Mouse (Mus musculus) small intestine, adult 2 months (tissue): ENCODE measurements around the gene Efna1. TPM values are rescaled to one million over a fixed set of nuclear protein-coding genes. Genes with fewer than 3 reads are reported as not detected.
A peak's percentile ranks its signal among the peaks of the same experiment; 100 is the strongest.

Source experiments
- H3K27ac ChIP-seq: fragments of 200-500 bp; 2 replicates; pipeline ENCODE4 v1.5.1; 2012; ENCODE audit warnings: low read depth, low read length, control low read depth, inconsistent platforms; ENCODE audit not compliant: insufficient read depth
- H3K27me3 ChIP-seq: fragments of 200-500 bp; 2 replicates; pipeline ENCODE4 v1.6.1; 2012; ENCODE audit warnings: mild to moderate bottlenecking, moderate library complexity, low read length, inconsistent platforms; ENCODE audit not compliant: control insufficient read depth, insufficient read depth
- H3K36me3 ChIP-seq: fragments of 200-500 bp; 2 replicates; pipeline ENCODE4 v1.6.1; 2012; ENCODE audit warnings: mild to moderate bottlenecking, low read length, control low read depth, inconsistent platforms; ENCODE audit not compliant: control insufficient read depth, insufficient read depth
- H3K4me1 ChIP-seq: fragments of 200-500 bp; 2 replicates; pipeline ENCODE4 v1.6.1; 2012; ENCODE audit warnings: low read length, inconsistent platforms, mixed read lengths; ENCODE audit not compliant: control insufficient read depth, insufficient read depth, insufficient read length
- H3K4me3 ChIP-seq: fragments of 200-500 bp; 2 replicates; pipeline ENCODE4 v1.5.1; 2012; ENCODE audit warnings: low read depth, mild to moderate bottlenecking, control low read depth, inconsistent platforms, low read length, moderate library complexity
- CTCF ChIP-seq: fragments of 200-500 bp; IDR thresholded peaks from 2 replicates; pipeline ENCODE4 v1.5.1; 2012; ENCODE audit warnings: low read depth, mild to moderate bottlenecking, control low read depth, inconsistent platforms, low read length, moderate library complexity, mixed read lengths; ENCODE audit not compliant: insufficient replicate concordance, insufficient read length; ENCODE audit errors: extremely low read depth
- POLR2A ChIP-seq: fragments of 200-500 bp; IDR thresholded peaks from 2 replicates; pipeline ENCODE4 v1.6.1; 2012; ENCODE audit warnings: low read depth, mild to moderate bottlenecking, control low read depth, inconsistent platforms, low read length, moderate library complexity
- WGBS: fragments of 180-500 bp; shearing (Covaris S2); methylation state at CpG from one replicate; pipeline ENCODE4 v1.1.7; 2018; 5-methylcytosine and 5-hydroxymethylcytosine counted together
- polyA plus RNA-seq: library from polyadenylated mRNA; depleted of rRNA; stranded (reverse); fragments of >200 nt; gene quantifications from 2 replicates; pipeline ENCODE4 v1.2.3, GENCODE M21; 2012

Efna1 gene
- polyA plus RNA-seq, 1 experiment = 122 TPM

DNA sequence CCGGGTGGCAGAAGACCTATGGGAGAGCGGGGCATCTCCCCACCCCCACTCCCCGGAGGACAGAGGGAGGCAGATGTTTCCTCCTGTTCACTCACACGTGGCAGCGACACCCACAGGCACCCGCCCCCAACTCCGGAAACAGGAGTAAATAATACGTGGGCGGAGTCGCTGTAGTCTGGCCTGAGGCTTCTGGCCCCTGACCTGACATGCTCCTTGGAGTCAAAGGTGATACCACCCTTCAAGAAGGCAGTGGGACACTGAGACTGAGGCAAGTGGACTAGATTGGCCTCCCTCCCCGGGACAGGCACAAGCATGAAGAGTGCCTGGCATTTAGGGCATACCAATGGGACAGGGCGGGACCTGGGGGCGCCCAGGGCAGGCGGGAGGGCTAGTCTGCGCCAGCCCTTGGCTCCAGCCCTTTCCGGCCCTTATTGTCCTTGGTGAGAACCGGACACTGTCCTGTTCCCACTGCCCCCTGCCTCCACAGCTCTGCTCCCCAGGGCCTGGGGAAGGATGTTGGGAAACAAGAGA is 29.5 kb downstream of the Efna1 start:
- TF ChIP-seq CTCF (no peak), POLR2A (no peak)

GRCm38 (mm10) chr3:89250435-89251040 is 30.4 kb downstream of the Efna1 start:
- peak; percentile 72; the same call in 1 of the 2 replicates for TF ChIP-seq CTCF
- no peak for TF ChIP-seq POLR2A
- Histone ChIP-seq H3K27ac (peak overlapping the region; percentile 50), H3K36me3 (peaks cover 6% of the 10 kb centered on the region; the same call in 1 of the 2 replicates), H3K27me3 (no peaks in the 10 kb centered on the region), H3K4me3 (no peak overlapping the region), H3K4me1 (peaks cover 32% of the 10 kb centered on the region)
- WGBS = 19% methylated on average over 7 of the region's 7 CpGs

More for the DNA sequence above, 29.5 kb downstream of the Efna1 start:
- Histone ChIP-seq H3K27me3 (no peaks in the 10 kb centered on the region), H3K27ac (peak overlapping the region; percentile 65), H3K4me3 (peak overlapping the region; percentile 50), H3K4me1 (peaks cover 29% of the 10 kb centered on the region), H3K36me3 (peaks cover 6% of the 10 kb centered on the region; the same call in 1 of the 2 replicates)
- WGBS = 6% methylated on average over 17 of the region's 17 CpGs

- peak overlapping the region; percentile 11; the same call in 1 of the 2 replicates for H3K4me3 ChIP-seq
Observed at GRCm38 (mm10) chr3:89247466-89247865, 33.5 kb downstream of the Efna1 start.

DNA sequence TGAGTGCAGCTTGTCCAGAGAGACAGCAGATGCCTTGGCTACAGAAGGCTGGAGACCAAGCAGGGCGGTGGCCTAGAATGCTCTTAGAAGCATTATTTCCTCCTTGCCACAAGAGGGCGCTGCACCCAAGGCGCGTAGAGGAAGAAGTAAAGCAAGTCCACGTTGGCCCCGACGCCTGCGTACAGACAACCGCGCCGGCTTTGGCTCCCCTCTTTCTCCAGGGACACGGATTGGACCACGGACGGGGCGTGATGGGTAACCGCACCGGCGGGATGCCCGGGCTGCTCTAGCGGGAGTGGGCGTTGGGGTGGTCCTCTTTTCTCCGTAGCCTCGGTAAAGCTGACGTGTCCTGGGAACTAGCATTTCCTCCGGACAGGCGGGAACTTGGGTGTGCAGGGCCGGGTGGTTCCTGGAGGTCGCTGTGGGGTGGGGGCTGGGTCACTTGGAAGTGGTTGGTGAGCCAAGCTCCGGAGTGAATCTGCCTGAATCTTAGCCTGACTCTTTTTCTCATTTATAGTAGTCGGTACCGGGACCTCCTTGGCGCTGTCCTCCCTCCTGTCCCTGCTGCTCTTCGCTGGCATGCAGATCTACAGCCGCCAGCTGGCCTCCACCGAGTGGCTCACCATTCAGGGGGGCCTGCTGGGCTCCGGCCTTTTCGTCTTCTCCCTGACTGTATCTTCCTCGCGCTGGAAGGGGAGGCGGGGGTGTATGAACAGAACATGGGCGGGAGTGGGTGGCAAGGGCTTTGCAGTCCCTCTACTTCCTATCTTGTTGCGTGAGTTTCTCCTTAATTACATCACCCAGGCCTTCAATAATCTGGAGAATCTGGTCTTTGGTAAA is 34.5 kb downstream of the Efna1 start, which contains the start of gene Trim46:
Gene Trim46, minus strand, starts transcription at position 49 of the 840 bp plus-strand sequence.
- peak within 1 kb of the TSS; percentile 57 for H3K27ac ChIP-seq
- WGBS = under 1% methylated on average over 42 of the region's 42 CpGs
- H3K4me1 ChIP-seq = peaks cover 20% of the 10 kb centered on the region
- TF ChIP-seq CTCF = peak; percentile 91
- 0 out of 2 replicates have a peak, but pooled peaks have one; percentile 28 for TF ChIP-seq POLR2A
- H3K4me3 ChIP-seq = peak within 1 kb of the TSS; percentile 84
- no peaks in the 10 kb centered on the region for H3K27me3 ChIP-seq
- peaks cover 6% of the 10 kb centered on the region; the same call in 1 of the 2 replicates for H3K36me3 ChIP-seq

More at GRCm38 (mm10) chr3:89247466-89247865, 33.5 kb downstream of the Efna1 start:
- TF ChIP-seq CTCF (no peak), POLR2A (no peak)
- 82% methylated on average over 4 of the region's 4 CpGs for WGBS
- peaks cover 30% of the 10 kb centered on the region for H3K4me1 ChIP-seq
- no peak overlapping the region for H3K27ac ChIP-seq
- peaks cover 6% of the 10 kb centered on the region; the same call in 1 of the 2 replicates for H3K36me3 ChIP-seq
- H3K27me3 ChIP-seq = no peaks in the 10 kb centered on the region

DNA sequence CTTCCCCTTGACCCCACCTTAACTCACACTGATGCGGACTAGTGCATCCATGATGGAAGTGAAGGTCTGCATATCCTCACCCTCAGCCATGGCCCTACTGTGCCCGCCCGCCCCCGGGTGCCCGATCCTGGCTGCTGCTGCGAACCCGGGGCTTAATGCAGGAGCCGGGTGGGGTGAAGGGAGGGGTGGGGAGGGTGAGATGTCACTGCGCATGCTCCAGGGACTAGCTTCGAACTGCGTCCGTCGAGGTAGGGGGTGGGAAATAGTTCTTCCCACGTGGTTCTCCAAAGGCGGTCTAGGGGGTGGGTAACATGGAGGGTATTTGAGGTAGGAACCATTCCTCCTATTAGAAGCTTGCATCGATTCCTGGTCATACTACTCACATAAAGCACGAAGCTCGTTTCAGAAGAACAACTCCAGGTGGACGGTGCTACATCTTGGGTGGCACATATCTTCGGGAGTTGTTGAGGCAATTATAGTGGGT is 35.2 kb downstream of the Efna1 start, which contains the start of gene Krtcap2:
Gene Krtcap2, plus strand, starts transcription at position 279 of the 484 bp plus-strand sequence.
- H3K4me3 ChIP-seq = peak within 1 kb of the TSS; percentile 84
- H3K4me1 ChIP-seq = peaks cover 13% of the 10 kb centered on the region
- H3K36me3 ChIP-seq = peaks cover 6% of the 10 kb centered on the region; the same call in 1 of the 2 replicates
- peak within 1 kb of the TSS; percentile 57 for H3K27ac ChIP-seq
- 4% methylated on average over 20 of the region's 20 CpGs for WGBS
- TF ChIP-seq POLR2A (no peak), CTCF (no peak; the same call in 1 of the 2 replicates)
- no peaks in the 10 kb centered on the region for H3K27me3 ChIP-seq

DNA sequence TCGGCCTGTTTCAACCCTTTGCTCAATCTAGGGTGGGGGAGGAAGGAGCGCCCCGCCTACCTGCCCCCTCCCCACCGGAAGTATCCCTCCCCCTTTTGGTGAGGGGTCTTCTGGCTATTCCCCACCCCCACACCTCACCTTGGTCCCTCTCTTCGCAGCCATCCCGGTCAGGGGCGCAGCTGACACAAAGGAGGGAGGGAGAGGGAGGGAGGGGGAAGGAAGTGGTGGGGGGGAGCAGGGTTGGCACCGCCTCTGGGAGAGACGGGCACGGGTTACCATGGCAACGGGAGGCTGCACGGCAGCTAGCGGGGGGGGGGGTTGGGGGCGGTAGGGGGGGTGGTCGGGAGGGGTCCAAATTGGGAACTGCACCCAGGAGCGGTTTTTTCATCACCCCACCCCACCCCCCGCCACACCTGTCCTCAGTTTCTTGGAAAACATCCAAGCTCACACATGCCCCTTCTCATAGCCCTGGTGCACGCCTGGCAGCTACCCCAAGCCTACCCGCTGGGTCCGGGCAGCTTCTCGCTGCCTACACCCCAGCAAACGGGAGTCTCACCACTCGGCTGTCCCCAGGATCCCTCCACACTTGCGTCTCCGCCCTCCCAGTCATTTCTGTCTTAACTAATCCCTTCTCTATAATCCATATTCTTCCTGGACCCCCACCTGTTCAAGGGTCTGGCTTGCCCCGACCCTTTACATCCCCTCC is 35.8 kb downstream of the Efna1 start:
- H3K27ac ChIP-seq = no peak overlapping the region

More for the DNA sequence above, 35.8 kb downstream of the Efna1 start:
- Histone ChIP-seq H3K4me3 (peak overlapping the region; percentile 49), H3K36me3 (peaks cover 6% of the 10 kb centered on the region; the same call in 1 of the 2 replicates), H3K4me1 (peaks cover 10% of the 10 kb centered on the region), H3K27me3 (no peaks in the 10 kb centered on the region)
- TF ChIP-seq POLR2A (no peak), CTCF (no peak; the same call in 1 of the 2 replicates)
- 2% methylated on average over 24 of the region's 26 CpGs for WGBS
